Mouse (Mus musculus) embryonic fibroblast, embryonic 13.5 days (primary cell): Measurements from ENCODE around the gene Gm26938. TPM values are rescaled to one million over a fixed set of nuclear protein-coding genes. Genes with fewer than 3 reads are reported as not detected.

Source experiments
- H3K27ac ChIP-seq: 2 replicates; pipeline ENCODE4 v1.5.1; 2012; ENCODE audit warnings: low read length, control low read depth, inconsistent platforms; ENCODE audit not compliant: insufficient read depth
- H3K4me1 ChIP-seq: 2 replicates; pipeline ENCODE4 v1.6.1; 2011; ENCODE audit warnings: low read length; ENCODE audit not compliant: control insufficient read depth, insufficient read depth
- H3K4me3 ChIP-seq: 2 replicates; pipeline ENCODE4 v1.5.1; 2011; ENCODE audit warnings: mild to moderate bottlenecking, control low read depth, low read length; ENCODE audit not compliant: insufficient read depth
- CTCF ChIP-seq: IDR thresholded peaks from 2 replicates; pipeline ENCODE4 v1.5.1; 2011; ENCODE audit warnings: mild to moderate bottlenecking, control low read depth, low read length, moderate library complexity, borderline replicate concordance; ENCODE audit not compliant: insufficient read depth
- POLR2A ChIP-seq: IDR thresholded peaks from 2 replicates; pipeline ENCODE4 v1.6.1; 2011; ENCODE audit warnings: low read depth, mild to moderate bottlenecking, control low read depth, low read length, moderate library complexity
- polyA plus RNA-seq: library from polyadenylated mRNA; stranded (reverse); fragments of >200 nt; gene quantifications from 2 replicates; pipeline ENCODE4 v1.2.4, GENCODE M21; 2011; ENCODE audit warnings: low read depth; ENCODE audit not compliant: missing spikeins, insufficient read length

The Gm26938 gene
- polyA plus RNA-seq, 1 experiment: not detected

DNA sequence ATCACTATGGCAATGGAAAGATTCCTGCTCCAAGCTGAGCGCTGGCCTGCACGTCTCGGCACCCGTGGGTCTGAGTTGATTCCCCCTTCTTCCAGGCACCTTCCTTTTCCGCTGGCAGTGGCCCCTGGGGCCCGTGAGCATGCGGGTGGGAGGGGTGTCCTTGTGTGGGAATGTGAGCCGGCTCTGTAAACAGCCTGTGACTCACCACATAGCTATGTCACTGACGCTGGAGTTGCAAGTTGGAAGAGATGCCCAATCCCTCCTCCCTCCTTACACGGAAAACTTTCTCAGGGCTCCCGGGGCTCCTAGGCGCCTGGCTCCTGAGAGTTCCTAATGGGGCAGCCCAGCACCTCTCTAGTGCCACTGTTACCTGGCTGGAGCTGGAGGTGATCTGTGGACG lies 29.3 kb downstream of the Gm26938 start:
- TF ChIP-seq CTCF: no peak
- TF ChIP-seq POLR2A: 0 out of 2 replicates have a peak, but pooled peaks have one; percentile 40
- Histone ChIP-seq H3K4me1 (peaks cover 39% of the 10 kb centered on the region), H3K4me3 (no peak overlapping the region), H3K27ac (peak overlapping the region; percentile 75)

DNA sequence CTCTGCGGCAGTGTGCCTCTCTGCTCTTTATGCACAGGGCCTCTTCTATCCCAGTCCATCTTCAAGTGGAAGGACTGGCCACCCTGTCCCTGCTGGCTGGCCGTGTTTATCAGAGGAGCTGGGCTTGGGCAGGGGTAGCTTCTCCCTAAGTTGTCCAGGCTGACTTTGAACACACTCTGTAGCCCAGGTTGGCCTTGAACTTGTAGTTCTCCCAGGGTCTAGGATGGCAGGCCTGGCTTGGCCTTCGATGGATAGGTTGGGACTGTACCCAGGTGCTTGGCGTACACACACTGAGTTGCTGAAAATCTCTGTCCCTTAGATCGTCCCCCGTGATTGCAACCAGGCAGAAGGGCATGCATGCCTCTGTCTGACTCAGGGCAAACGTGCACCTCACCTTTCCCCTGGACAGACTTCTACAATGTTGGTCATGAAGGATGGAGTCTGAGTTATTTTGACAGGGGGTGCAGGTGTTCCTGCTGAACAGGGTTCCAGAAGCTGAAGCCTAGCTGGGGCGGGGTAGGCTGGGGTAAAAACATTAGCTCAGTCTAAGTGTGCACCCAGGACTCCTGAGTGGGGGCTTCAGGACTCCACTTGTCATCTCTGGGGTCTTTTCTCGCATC lies 30.1 kb downstream of the Gm26938 start:
- Histone ChIP-seq H3K27ac (peak overlapping the region; percentile 70; the same call in 1 of the 2 replicates), H3K4me3 (no peak overlapping the region), H3K4me1 (peaks cover 39% of the 10 kb centered on the region)
- no peak for TF ChIP-seq POLR2A
- no peak for TF ChIP-seq CTCF

DNA sequence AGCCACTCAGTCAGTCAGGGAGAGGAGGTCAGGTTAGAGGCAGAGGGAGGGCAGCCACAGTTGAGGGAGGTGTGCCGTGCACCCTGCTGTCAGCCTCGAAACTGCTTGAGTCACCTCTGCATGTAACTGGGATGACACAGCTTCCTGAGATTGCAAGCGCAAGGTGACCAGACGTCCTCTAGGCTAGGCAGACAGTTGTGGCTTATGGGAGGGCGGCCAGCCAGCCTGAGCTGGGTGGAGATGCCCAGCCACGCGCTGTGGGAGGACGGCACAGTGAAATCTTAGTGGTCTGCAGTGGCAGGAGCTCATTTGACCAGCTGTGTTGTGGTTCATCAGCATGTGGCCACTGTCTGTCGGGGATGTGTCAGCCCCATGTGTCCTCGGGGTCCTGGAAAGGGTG lies 31.3 kb downstream of the Gm26938 start:
- Histone ChIP-seq H3K27ac (peak overlapping the region; percentile 77; the same call in 1 of the 2 replicates), H3K4me1 (peaks cover 40% of the 10 kb centered on the region), H3K4me3 (no peak overlapping the region)
- no peak for TF ChIP-seq POLR2A
- no peak for TF ChIP-seq CTCF

DNA sequence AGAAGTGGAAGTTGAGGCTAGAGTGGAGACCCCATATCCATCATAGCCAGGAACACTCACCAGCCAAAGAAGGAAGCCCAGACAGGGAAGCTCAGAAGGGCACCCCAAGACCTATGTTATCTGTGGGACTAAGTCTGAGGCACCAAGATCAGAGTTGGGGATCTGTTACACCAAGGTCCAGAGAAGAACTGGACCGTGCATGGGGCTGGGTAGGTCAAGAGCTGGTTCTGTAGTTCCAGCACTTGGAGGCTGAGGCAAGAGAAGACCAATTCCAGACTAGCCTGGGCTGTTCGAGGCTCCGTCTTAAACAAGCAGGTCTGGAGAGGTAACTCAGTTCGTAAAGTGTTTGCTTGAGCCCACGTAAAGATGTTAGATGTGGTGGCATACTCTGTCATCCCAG lies 32.1 kb downstream of the Gm26938 start:
- Histone ChIP-seq H3K4me1 (peaks cover 43% of the 10 kb centered on the region), H3K27ac (peak overlapping the region; percentile 77), H3K4me3 (no peak overlapping the region)
- TF ChIP-seq CTCF (no peak), POLR2A (no peak)

DNA sequence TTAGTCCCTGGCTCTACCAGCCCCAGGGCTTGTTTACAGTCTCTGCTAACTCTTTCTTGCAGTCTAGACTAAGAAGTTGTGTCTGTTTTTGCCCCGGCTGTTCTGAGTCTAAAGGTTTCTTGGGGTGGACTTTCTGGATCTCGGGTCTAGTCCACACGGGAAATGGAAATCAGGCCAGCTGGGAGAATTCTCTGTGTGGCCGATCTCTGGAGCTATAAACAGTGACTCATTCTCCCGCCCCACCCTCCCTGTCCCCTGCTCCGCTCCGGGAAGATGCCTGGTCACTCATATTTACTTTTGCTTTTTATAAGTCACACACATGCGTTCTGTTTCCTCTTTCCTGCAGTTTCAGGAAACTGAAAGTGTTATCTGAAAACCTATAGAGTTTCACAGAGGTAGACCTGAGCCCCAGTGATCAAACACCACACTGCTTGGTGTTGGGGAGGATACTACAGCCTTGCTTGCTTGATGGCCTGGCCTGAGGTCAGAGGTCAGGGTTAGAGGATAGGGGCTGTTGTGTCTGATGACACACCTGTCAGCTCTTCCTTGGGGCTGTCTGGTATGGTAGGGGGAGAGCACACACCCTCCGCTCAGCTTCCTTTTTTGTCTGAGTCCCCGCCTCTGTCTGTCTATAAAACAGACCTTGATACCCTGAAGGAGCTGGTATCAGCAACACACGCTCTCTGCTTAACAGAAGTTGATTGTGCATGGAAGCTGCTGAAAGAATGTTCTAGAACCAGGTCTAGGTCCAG lies 32.7 kb downstream of the Gm26938 start:
- H3K4me3 ChIP-seq: peak overlapping the region; percentile 75
- H3K4me1 ChIP-seq: peaks cover 43% of the 10 kb centered on the region
- TF ChIP-seq CTCF (no peak), POLR2A (no peak)
- peak overlapping the region; percentile 90 for H3K27ac ChIP-seq

DNA sequence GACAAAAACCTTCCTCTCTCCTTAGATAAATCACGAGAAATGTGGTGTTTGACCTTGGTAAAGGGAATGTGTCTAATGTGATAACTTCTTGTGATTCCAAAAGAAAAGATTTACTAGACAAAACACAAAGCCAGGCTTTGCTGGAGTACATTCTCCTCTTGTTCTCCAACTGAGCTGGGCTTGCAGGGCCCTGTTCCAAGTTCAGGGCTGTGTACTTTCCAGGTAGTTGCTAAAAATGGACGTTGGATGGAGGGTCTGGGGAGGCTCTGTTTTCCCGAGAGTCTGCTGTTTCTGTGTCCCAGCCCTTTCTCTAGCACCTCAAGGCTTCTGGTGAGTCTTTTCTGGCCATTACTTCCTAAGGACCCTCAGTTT lies 33.3 kb downstream of the Gm26938 start:
- Histone ChIP-seq H3K4me1 (peaks cover 43% of the 10 kb centered on the region), H3K27ac (peak overlapping the region; percentile 90), H3K4me3 (peak overlapping the region; percentile 75)
- TF ChIP-seq POLR2A (no peak), CTCF (no peak)

DNA sequence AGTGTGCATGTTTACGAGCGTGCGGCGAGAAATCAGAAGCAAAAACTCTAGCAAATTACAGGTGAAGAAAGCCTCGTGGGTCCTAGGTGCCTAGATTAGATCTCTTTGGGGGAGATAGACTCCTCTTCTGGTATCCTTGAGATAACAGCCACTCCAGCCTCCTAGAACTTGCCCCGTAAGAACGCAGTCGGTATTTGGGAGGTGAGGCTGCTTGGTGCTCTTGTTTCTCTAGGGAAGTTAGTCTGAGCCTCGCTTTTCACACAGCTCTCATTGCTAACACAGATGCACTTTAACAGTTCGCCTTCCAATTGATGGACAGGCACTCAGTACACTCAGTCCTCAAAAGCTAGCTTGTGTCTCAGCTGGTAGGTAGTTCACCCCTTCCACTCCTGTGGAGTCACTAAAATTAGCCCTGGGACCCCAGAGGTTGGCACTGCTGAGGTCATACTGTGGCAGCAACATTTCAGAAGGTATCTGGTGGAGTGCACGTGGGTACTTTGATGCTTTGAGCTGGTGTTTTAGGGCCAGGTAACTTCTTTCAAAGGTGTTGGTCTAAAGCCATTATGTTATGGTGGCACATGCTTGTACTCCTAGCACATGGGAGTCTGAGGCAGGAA lies 33.9 kb downstream of the Gm26938 start:
- peak overlapping the region; percentile 90; the same call in 1 of the 2 replicates for H3K27ac ChIP-seq

DNA sequence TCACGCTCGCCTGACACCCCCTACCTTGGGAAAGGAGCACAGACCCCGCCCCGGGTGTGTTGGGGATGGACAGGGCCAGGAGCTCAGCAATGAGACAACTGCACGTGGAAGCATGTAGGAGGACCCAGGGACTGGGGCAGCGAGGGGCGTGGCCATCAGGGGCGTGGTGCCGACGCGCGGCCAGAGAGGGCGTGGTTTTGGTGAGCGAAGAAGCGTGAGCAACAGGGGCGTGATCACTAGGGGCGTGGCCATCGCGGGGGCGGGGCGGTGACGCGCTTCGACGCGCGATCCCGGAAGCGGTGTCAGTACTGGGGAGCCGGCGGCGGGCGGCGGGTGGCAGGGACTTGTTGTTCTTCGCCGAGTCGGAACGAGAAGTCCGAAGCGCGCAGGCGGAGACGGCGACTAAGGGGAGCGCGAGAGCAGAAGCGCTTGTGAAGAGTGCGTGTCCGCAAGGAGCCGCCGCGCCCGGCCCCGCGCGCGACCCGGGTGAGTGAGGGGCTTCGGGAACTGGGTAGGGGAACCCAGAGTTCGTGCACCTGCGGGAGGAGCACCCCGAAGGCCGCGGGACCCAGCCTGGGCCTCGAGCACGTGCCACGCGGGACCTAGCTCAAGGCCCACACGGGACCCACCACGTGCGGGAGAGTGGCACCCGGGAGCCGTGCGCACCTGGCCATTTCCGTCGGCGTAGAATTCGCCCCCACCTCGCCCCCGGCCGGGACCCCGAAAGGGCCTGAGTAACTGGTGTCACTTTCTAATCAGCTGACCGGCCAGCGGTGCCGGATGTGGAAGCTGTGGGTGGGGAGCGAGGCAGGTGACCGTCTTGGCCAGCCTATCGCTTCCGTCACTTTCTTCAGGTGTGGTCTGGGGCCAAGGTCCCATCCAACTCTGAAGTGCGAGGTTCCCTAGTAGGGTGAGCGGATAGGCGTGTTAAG lies 34.7 kb downstream of the Gm26938 start, which contains the start of gene Mafk:
Gene Mafk (plus strand): TSS at position 287 of the 932 bp plus-strand sequence.
- TF ChIP-seq CTCF: no peak
- TF ChIP-seq POLR2A: peak; percentile 87
- Histone ChIP-seq H3K4me3 (peak within 1 kb of the TSS; percentile 75), H3K4me1 (peaks cover 36% of the 10 kb centered on the region), H3K27ac (peak within 1 kb of the TSS; percentile 90; the same call in 1 of the 2 replicates)

More for the DNA sequence above, 33.9 kb downstream of the Gm26938 start:
- TF ChIP-seq CTCF: no peak
- 0 out of 2 replicates have a peak, but pooled peaks have one; percentile 11 for TF ChIP-seq POLR2A
- Histone ChIP-seq H3K4me3 (peak overlapping the region; percentile 75), H3K4me1 (peaks cover 38% of the 10 kb centered on the region)

DNA sequence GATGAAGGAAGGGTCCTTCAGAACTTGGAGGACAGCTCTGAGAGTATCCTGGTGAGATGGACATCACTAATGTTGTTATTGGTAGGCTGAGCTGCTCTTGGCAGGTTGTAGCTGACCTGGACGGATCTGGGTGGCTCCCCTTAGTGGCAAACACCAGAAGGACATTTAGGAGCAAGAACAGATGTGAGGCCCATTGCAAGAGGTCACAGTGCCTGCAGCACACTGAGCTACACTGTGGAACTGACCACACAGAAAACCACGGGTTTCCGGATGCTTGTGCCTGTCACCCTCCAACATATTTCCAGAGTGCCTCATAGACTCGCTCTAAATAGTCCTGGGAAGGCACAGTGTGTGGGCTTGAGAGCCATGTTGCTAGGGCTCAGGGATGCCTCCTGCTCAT lies 36.7 kb downstream of the Gm26938 start:
- Histone ChIP-seq H3K4me1 (peaks cover 19% of the 10 kb centered on the region; the same call in 1 of the 2 replicates), H3K4me3 (no peak overlapping the region), H3K27ac (no peak overlapping the region)
- TF ChIP-seq POLR2A (no peak), CTCF (no peak)
